Mouse (Mus musculus) olfactory bulb, adult 2 months (tissue): Measurements from ENCODE around the gene Gm45799.

Experiments used
- CTCF ChIP-seq: fragments of 200-500 bp; IDR thresholded peaks from 2 replicates; pipeline ENCODE4 v1.5.1; 2012; ENCODE audit warnings: low read depth, mild to moderate bottlenecking, low read length, moderate library complexity; ENCODE audit not compliant: insufficient read depth
- POLR2A ChIP-seq: fragments of 200-500 bp; IDR thresholded peaks from 2 replicates; pipeline ENCODE4 v1.6.1; 2012; ENCODE audit warnings: mild to moderate bottlenecking, low read depth, low read length, moderate library complexity; ENCODE audit not compliant: insufficient read depth

DNA sequence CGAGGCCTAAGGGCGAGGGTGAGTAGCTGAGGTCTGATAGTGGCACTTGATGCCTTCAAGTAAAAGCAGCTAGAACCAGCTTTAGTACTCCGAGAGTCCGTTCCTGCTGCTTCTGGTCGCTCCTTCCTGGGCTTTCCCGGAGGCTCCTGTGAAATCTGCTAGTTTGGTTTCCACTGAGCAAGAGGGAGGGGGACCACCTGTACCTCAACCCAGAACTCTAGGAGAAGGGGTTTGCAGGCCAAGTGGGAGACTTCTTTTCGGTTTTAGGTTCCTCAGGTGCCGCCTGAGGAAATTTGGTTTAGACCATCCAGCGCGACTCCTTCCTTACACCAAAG lies 6.6 kb upstream of the Gm45799 start:
- no peak for TF ChIP-seq CTCF
- no peak for TF ChIP-seq POLR2A
